Mouse (Mus musculus) retina, postnatal 1 day (tissue): ENCODE data around the gene BC048562.
A peak's percentile ranks its signal among the peaks of the same experiment; 100 is the strongest.

ENCODE experiments used
- DNase-seq: peaks from one replicate; pipeline ENCODE4 v3.0.0-alpha.2; 2012

Gene BC048562

DNA sequence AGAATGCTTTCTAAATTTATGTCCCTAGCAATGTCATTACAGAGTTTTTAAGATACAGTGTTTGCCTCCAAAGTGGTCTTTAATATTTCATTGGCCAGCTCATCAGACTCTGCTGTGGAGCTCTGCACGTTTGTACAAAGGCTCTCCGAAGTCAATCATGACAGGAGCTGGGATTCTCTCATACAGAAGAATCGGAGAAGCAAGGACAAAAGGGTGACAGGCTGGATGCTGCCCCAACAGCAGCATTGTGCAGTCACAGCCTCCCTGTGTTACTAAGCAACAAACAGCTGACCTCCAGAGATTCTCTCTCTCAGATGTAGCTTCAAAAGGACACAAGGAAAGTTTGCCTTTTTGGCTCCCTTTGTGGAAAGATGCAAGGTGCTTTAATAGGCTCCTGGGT, at the start of gene BC048562:
TSS of gene BC048562 (plus strand) at position 301 of the 400 bp plus-strand sequence.
- DNase-seq: peak; percentile 14

DNA sequence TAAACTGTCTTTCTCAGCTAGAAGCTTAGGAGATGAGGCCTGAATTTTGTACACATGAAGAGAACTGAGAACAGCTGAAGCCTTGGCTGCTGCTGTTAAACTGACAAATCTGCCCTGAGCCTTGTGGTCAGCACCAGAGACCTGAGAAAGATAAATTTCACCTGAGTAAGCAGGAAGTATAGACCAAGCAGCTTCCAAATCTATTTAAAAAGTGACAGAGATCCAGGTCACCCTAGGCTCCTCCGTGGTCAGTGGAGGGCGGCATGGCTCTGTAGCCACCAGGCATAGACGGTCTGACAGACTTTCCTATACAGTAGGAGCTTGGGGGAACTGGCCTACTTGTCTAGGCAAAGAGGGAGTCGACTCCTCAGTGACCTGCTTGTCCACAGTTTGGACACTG, 49.5 kb upstream of the BC048562 start:
- DNase-seq: no peak

DNA sequence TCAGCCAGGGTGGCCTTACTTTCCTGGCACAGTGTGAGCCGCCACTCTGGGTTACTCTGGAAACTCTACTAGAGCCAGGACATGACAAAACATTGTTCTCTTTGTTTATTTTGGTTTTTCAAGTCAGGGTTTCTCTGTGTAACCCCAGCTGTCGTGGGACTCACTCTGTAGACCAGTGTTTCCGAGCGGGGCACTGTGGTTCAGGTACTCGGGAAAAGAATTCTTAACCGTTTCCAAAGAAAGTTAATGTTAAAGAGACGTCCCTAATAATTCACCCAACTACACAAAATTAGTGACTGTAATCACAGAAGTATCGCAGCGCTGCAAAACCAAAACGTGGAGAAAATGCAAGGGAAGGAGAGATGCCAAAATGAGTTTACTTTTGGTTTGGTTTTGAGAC, 47.7 kb upstream of the BC048562 start:
- DNase-seq: no peak

DNA sequence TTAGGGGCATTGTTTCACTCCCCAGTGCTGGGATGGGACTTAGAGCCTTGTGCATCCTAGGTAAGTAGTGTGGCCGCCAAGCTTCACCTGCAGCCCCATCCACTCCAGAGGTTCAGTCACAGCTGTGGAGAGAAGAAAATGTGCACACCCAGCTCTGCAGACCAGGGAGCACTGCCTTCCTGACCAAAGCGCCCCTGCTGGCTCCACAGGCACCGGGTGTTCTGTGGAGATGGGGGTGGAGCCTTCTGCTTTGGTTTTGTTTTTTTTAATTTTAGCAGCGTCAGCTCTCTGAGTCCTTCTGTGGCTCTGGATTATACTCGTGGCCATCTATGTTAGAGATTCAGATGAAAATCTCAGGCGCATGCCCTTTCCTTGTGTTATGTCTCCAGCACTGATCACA, 47.1 kb upstream of the BC048562 start:
- no peak for DNase-seq

DNA sequence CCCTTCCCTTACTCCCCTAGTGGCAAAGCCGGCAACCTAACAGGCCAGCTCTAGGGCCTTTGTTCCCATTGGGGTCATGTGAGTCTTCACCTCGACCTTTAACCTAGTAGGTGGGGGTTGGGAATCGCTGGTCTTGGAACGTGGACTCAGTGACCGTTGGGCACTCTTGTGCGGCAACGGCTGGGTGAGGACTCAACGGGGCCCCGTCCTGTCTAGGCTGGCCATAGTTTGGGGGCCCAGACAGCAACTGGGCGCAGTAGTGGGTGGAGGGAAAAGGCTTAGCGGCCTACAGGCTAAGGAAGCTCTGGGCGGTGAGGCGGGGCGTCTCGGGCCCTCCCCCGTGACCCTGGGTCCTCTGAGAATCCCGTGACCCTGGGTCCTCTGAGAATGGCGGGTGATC, 43.6 kb upstream of the BC048562 start, which contains the start of gene 1700102P08Rik:
TSS of gene 1700102P08Rik (plus strand) at position 130 of the 400 bp plus-strand sequence.
- DNase-seq: peak; percentile 9

DNA sequence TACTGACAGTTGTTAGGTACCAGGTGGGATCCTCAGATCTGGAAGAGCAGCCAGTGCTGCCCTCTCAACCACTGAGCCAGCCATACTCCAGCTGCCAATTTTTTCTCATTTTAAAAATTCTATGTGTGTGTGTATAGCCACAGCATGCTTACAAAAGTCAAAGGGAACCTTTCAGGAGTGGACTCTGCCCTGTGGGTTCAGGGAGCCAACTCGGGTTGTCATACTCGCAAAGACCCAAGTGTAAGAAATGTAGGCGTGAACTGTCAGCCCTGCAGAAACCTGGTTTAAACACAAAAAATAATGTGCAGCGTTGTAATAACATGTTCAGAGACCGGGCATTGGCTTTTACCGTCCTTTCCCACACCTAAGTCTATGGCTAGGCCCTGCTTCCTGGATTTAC, 42.1 kb upstream of the BC048562 start:
- DNase-seq: no peak

DNA sequence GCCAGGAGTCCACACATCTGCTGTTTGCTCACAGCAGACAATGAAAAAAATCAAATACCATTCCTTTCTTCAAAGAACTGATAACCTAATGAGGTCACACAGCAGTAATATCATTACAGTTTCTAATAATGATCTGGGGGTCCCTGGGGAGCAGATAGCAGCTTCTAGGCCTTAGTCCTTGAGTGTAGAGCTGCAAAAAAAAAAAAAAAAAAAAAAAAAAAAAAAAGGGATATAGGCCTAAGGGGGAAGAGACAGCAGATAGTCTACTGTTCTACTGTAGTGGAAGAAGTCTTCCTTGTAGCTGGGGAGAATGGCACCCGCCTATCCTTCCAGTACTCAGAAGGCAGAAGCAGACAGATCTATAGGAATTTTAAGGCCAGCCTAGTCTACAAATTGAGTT, 40.9 kb upstream of the BC048562 start:
- no peak for DNase-seq

DNA sequence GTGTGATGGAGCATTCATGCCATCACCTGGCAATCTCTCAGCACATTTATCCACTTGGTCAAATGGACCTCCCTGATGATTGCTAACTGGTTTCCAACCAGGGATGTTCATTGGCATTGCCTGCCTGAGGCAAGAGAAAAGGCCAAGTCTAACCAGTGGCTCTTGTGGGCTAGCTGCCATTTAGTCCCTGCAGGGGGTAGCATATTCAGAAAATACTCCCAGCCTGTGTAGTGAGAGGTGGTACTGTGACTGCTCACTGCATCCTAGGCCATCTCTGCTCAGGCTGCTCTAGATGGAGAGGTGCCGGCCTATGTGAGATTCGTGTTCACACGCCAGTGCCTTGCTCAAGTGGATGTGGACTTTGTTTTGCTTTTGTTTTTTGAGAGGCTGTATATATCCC, 38.0 kb upstream of the BC048562 start:
- no peak for DNase-seq

DNA sequence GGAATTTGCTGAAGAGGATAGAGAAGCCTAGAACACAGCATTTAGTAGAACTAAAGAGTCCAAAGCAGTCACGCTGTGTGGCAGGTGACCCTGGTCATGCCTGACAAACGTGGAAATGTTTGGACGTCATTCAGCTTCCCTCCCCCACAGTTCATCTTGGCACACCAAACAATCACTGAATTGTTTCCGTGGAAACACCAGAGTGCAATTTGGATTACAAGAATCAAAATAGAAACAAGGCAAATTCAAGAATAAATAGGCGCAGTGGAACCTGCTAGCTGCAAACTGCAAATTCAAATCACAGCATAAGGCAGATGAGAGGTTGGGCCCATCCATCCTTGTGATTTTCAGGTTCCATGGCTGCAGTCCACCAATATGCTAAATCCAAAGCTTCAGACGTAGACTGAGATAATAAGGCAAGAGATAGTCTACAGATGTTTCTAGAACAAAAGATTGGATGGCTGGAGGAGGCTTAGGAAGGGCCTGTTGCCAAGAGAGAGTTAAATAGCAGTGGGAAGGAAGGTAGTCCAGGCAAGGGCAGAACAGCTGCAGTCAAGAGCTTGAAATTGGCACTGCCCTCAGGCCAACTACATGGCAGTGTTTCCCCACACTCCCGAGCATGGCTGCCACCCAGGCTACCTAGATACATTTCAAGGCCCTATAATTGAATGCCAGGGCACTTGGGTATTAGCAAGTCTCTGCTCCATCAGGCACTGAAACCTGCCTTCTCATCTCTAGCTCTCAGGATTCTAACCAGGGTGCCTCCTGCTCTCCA, 34.9 kb upstream of the BC048562 start:
- no peak for DNase-seq

DNA sequence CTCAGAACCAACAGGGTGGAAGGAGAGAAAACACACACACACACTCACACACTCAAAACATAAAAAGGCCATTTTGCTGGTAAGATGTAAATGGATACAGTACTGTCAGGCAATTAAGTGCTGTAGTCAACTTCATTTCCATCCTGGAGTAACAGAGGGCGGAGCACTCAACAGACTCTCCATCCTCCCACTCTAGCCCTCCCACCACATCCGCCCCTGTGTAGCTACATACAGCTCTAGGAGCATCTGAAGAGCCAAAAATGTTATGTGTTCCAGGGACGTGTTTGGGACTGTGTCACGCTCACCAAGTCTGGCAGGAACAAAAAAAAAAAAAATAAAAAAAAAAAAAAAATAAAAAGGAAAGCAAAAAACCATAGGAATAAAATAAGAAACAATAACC, 33.2 kb upstream of the BC048562 start:
- no peak for DNase-seq

DNA sequence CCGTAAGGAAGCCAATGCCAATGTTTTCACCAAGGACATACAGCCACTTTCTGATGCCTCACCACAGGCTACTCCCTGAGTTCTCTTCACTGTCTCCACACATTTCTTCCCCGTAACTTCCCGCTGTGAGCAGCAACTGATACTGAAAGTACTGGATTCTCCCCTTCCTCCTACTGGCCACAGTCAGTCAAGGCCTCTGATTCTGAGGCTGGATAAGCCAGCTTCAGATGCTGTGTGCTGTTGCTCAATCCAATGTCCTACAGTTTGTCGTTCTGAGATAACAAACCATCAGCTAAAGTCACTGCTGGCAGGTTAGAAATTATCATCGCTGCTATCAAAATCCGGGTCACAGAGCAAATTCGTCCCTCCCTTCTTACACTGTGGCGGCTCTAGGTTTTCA, 31.8 kb upstream of the BC048562 start:
- no peak for DNase-seq

DNA sequence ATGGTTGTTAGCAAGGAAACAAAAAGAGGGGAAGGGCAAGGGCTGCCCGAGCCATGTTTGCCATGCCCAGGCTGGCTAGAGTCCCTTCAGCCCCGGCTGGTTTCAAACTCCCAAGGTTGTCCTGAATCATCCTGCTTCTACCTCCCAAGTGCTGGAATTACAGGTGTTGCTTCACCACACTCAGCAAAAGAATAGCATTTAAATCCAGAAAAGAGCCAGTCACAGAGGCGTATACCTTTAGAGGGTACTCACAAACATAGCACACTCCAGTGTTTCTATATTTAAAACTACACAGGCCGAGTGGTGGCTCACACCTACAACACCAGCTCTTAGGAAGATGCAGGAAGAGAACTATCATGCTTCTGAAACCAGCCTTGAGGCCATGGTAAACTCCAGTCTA, 26.7 kb upstream of the BC048562 start:
- DNase-seq: no peak

DNA sequence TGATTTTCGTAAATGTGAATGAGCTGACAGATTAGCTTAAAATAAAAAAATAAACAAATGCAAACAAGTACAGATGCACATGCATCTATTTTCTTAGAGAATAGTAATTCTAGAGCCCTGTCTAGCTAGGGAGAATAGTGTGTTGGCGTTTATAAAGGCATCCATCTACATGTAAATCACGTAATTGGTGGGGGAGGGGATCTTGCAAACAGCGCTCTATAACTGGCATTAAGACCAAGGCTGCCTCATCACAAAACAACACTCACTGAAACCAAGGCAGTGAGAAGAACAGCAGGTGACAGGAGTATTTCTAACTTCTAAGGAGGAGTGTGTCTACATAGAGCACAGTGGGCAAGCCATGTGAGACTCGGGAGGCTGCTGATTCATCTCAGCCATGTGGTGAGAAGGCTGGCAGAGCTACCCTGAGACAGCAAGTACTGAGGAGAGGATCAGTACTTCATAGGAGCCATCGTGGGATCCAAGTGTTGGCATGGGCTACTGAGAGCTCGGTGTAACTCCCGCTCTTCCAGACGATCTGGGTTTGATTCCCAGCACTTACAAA, 24.8 kb upstream of the BC048562 start:
- DNase-seq: no peak

DNA sequence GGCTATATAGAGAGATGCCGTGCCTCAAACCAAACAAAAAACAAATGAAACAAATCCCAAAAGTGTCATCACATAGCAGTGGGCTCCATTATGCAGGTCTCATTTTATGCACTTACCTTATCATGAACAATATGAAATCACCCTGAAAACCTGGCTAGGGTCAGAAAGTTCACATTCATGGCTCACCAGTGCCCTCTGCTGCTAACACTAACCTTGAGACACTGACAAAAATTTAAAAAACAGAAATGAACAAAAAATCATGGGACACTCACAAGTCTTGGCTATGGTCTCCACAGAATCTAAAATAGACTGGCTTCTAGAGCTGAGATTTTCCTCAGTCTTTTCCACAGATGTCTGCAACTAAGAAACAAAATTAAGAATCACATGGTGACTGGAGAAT, 24.1 kb upstream of the BC048562 start:
- DNase-seq: no peak

DNA sequence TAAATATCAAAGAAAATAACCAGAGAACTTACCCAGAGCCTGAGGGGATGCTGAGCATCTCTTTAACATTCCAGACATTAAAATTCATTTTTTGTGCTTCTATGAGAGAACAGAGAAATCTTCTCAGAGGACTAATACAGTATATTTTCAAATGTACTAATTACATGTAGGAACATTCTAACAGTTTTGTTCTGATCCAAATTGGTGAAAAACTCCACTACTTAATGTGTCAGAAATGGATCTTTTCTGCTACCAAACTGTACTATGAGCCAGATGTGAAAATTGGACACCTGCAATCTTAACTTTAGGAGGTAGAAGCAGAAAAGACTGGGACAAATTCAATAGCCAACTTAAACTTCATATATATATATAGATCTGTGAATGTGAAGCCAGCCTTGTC, 7.9 kb upstream of the BC048562 start, which contains the start of gene Ccdc36:
TSS of gene Ccdc36 (minus strand) at position 101 of the 400 bp plus-strand sequence.
- no peak for DNase-seq

DNA sequence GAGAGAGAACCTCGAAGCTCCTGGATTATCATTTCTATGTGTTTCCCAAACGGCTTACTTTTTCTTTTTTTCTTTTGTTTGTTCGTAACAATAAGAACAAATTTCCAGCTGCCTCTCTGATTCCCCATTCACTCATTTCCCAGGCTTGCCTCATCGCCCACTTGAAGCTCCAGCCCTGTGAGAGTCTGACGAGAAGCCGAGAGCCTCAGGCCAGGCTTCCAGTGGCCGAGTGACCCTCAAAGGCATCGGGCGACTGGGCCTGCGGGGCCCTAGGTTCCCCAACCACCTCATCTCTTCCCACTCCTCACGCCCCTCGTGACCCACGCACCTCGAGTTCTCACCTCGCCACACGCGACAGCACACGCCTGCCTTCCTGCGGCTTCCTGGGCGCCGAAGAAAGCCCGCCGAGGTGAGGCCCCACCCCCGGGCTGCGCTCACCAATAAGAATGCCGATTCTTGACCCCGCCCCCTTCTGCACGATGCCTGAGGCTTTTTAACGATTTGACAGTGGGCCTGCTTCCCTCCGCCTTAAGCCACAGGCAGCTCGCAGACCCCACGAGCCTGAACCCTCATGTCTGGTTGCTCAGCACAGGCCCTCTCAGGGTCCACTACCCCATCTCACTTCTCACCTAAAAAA, 4.7 kb upstream of the BC048562 start:
- peak; percentile 78 for DNase-seq

DNA sequence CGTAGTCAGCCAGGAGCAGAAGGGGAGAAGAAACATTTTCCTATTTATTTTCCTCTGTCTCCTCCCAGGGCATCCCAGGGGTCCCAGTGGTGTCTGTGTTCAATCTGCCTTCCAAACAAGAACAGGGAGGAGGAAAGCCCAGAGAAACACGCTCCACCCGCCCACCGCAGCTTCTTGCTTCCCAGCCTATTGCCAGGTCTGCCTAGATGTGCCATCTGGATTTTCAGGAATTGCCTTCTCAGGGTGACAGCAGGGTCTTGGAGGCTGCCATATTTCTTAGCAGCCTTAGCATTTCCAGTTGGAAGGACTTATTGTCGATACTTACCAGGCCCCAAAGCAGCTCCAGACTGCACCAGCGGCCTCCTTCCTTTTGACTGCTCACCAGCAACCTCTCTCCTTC, 2.9 kb downstream of the BC048562 start:
- no peak for DNase-seq

DNA sequence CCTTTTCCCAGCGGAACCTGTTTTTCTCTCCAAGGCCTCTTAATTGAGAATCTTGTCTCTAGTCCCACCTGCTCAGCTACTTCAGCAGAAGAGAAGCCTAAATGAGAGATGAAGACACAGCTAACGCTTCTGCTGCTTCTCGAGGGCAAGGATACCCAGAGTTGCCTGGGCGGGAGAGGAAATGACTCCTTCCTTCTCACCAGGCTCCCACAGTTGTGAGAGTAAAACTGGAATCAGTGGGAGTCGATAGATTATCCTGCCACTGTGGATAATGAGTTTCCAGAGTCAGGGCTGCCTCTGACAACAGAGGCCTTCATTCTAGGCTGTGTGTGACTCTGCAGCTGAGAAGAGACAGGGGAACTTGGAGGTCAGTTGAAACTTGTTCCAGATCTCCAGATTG, 4.2 kb downstream of the BC048562 start:
- no peak for DNase-seq

DNA sequence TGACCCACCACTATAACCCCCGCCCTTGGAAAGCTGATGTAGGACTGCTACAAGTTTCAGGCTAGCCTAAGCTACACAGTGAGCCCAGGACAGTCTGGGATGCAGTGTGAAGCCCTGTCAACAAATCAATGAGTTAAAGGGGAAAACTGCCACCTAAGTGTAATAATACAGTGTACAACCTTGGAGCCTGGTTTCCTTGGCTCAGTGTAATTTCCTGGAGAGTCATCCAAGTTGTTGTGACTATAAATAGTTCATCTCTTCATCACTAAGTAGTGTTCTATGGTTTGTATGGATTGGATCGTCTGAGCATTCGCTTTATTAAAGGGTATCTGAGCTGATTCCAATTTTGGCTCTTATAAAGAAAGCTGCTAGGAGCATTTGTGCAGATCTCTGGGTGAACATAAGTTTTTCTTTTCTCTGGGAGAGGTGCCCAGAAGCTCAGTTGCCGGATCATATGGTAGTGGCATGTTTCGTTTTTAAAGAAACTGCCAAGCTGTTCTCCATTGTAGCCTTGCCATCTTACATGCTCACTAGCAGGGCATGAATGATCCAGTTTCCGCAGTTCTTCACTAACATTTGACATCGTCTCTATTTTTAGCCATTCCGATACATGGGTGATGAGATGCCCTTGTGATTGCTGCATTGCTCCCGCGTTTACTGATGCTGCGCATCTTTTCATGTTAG, 5.1 kb downstream of the BC048562 start:
- no peak for DNase-seq

DNA sequence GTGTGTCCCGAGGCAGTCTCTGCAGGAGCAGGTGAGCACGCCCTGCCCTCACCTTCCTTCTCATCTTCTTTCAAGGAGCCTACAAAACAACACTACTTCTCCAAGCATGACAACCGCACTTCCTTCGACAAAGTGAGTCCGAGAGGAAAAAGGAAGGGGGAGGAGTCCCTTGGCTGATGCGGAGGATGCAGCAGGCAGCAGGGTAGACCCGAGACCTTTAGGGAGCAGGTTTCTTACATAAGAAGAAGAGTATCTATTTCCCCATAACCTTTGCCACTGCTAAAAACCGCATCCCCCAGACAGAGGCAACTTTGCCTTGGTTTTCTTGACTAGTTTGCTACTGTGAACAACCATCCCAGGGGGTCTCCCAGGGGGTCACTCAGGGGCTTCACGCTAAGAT, 8.8 kb downstream of the BC048562 start:
- DNase-seq: no peak

DNA sequence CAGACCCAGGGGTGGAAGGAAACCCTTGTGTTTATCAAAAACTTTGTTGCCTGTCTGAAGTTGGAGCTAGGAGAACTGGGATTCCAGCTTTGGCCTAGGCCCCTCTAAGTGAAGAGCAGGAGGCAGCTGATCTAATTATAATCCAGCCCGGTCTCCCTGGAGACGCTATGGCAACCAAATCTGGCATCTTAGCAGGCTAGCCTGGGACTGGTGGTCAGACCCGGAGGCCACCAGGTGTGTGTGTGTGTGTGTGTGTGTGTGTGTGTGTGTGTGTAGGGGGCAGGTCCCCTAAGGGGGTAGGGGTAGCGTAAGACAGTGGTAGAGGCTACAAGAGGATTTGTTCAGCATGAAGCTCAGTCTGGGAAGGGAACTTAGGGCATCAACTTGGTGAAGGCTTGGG, 13.6 kb downstream of the BC048562 start:
- peak; percentile 95 for DNase-seq

DNA sequence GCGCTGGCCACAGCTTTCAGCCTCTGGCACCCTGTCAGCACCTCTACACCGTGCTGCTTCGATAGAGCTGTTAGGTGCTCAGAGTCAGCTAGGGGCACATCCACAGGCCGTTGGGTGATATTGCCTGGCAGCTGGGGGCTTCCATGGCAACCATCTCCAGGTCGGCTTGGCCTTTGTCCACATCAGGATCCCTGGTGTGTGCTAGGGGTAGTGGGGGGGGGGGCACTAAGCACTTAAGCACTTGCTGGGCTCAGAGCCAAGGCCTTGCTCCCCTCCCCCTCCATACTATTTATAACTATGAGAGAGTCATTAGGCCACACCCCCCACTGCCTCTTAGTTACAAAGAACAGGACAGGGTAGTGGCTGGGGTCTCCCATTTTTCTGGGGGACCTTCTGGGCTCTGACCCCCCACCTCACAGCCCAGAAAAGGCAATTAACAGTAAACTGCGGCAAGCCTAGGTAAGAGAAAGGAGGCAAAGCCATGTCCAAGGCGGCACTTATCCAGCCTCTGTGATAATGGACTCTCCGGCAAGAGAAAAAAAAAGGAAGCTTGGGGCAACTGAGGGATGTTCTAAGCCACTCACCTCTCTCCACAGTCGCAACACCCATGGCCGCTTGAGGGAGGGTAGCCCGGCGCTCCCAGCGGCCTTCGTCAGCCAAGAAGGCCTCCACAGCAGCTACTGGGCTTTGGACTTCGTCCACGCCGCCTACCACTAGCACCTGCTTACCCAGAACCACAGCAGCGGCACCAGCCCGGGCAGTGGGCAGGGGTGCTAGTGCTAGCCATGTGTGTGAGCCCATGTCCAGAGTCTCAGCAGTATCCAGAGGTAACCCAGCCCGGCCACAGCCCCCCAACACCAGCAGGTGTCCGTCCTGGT, 14.2 kb downstream of the BC048562 start:
- peak; percentile 93 for DNase-seq

DNA sequence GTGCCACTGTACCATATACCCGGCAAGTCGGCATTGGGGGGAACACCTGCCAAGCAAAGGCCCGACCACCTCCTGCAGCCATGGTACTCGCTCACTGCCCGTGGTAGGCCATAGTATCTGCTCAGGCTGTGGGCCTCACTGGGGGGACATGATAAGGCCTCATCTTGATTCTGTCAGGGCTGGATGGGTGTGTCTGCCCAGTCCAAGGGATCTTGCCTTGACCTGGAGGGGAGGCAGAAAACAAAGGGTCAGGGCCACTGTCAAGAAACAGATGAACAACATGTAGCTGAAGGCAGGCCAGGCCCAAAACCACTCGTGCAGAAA, 14.8 kb downstream of the BC048562 start:
- no peak for DNase-seq
